Mouse (Mus musculus) bone marrow macrophage, adult 2 months (primary cell): ENCODE measurements around the gene Slc2a2.

Experiments used
- CTCF ChIP-seq: IDR thresholded peaks from 2 replicates; pipeline ENCODE4 v1.5.1; 2012; ENCODE audit warnings: low read depth, mild to moderate bottlenecking, low read length, moderate library complexity
- POLR2A ChIP-seq: IDR thresholded peaks from 2 replicates; pipeline ENCODE4 v1.6.1; 2012; ENCODE audit warnings: mild to moderate bottlenecking, low read depth, low read length, borderline replicate concordance

- TF ChIP-seq CTCF (no peak), POLR2A (no peak)
These were observed 2.9 kb upstream of the Slc2a2 start for GRCm38 (mm10) chr3:28694811-28695210.
